Mouse (Mus musculus): ENCODE data around the gene Gm6034. TPM values are rescaled to one million over a fixed set of nuclear protein-coding genes. Genes with fewer than 3 reads are reported as not detected.
"Not testable (repeated sequence)": the region's sequence is repeated elsewhere in the genome, so short reads cannot be mapped to it uniquely, and the experiment has no call there.

Gm6034 gene
- total and polyA plus RNA-seq, 3 experiments: 0.11 TPM; not detected in 2

DNA sequence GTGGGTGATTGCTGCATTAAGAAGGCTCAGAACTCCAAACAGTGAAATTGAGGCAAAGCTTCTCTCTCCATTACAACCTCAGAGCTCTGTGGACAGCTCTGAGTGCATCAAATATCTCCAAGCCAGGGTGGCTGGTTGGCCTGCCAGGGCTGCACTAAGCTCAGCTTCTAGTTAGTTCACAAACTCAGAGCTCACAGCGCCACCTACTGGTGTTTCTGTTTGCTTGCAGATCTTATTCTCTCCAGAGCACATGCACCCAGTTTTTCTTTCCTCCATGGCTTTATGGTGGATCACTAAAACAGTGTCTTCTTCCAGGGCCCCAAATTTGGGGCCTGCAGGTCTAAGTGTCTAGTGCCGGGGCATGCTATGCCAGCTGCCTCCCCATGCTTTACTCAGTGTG lies 18.1 kb downstream of the Gm6034 start (continued):
- TF ChIP-seq CHD2 (IDR thresholded peaks at IDR 0.05; ENCODE audit: low read length): no peak

DNA sequence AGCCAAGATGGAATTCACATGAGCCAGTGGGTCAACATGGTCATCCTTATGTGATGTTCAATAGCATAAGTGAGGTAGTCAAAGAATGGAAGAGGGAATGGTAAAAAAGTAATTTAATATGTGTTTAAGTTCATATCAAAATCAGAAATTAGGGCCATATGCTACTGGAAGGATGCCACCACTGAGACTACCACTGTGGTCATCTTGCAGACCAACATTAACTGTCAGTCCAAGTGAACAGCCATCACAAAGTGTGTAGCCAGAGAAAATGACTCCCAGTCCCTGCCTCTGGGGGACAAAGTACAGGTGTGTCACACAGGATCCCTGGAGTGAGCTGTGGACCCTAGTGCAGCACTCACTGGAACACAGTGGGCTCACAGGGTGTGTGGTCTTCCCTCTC lies 39.1 kb downstream of the Gm6034 start:
- H3K79me2 ChIP-seq (ENCODE audit: control insufficient read depth, insufficient read depth, low read length, poor library complexity); H3K27me3 ChIP-seq (ENCODE audit: control insufficient read depth in 1 of 2, insufficient read depth in 2 of 2, low read length in 2 of 2); H3K4me3 ChIP-seq (ENCODE audit: control insufficient read depth in 1 of 2, insufficient read depth in 1 of 2, low read depth in 2 of 2, low read length in 2 of 2); H3K9me3 ChIP-seq (replicated peaks; ENCODE audit: insufficient read depth, low read length); DNase-seq (ENCODE audit: low read depth, low spot score); H3K27ac ChIP-seq (ENCODE audit: control insufficient read depth, low read depth, low read length); H3K36me3 ChIP-seq (ENCODE audit: control insufficient read depth in 1 of 2, insufficient read depth in 2 of 2, low read length in 2 of 2); H3K4me1 ChIP-seq (ENCODE audit: control insufficient read depth in 1 of 2, insufficient read depth in 2 of 2, low read length in 2 of 2); H3K9ac ChIP-seq (ENCODE audit: control insufficient read depth, low read depth, low read length, poor library complexity, severe bottlenecking): not testable (repeated sequence)

DNA sequence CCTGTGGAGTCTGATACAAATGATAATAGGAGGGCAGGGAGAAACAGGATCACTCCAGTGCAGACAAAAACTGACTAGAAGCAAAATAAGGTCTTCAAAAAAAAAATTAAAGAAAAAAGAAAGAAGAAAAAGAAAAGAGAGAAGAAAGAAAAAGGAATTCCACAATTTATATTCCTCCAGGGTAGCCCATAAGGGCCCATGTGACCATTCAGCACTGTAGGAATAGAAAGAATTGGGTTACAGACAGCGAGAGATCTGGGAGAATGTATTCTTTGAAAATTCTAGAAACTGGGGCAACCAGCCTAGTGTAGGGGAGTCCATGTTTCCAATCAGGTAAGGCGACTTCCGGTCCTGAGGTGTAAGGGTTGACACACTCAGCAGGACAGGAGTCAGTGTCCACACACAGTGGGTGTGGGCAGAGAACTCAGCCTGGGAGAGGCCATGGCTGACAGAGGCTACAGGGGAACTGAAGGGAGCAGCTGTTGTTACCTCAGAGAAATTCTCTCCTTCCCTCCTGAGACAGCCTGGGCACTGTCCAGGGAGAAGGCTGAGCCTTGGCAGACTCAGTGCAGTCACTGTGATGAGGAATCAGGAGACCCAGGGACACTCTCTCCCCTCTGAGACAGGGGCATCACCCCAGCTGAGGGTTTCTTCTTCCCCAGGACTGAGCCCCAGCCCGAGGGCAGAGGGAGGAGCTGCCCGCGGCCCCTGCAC lies 39.9 kb downstream of the Gm6034 start:
- DNase-seq (ENCODE audit: low read depth, low spot score); H3K4me3 ChIP-seq (ENCODE audit: control insufficient read depth in 1 of 2, insufficient read depth in 1 of 2, low read depth in 2 of 2, low read length in 2 of 2); H3K9me3 ChIP-seq (replicated peaks; ENCODE audit: insufficient read depth, low read length); H3K36me3 ChIP-seq (ENCODE audit: control insufficient read depth in 1 of 2, insufficient read depth in 2 of 2, low read length in 2 of 2); H3K9ac ChIP-seq (ENCODE audit: control insufficient read depth, low read depth, low read length, poor library complexity, severe bottlenecking); H3K79me2 ChIP-seq (ENCODE audit: control insufficient read depth, insufficient read depth, low read length, poor library complexity); H3K4me1 ChIP-seq (ENCODE audit: control insufficient read depth in 1 of 2, insufficient read depth in 2 of 2, low read length in 2 of 2); H3K27ac ChIP-seq (ENCODE audit: control insufficient read depth, low read depth, low read length); H3K27me3 ChIP-seq (ENCODE audit: control insufficient read depth in 1 of 2, insufficient read depth in 2 of 2, low read length in 2 of 2): not testable (repeated sequence)

DNA sequence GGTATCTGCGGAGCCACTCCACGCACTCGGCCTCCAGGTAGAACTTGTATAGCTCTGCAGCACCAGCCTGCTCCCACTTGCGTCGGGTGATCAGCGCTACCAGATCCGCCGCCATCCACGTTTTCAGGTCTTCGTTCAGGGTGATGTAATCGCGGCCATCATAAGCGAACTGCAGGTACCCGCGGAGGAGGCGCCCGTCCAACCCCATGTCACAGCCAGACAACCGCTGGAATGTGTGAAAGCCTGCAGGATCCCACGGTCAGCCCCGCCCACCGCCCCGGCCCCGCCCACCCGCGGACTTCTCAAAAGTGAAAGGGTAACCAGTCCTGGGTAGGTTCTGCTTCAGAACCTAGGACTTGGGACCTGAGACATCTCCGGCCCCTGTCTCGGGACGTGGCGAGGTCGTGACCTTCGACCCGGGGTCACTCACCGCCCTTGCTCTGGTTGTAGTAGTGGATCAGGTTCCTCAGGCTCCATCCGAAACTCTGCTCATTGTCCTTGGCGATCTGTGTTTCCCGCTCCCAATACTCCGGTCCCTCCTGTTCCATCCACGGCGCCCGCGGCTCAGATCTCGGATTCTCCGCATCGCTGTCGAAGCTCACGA lies 40.6 kb downstream of the Gm6034 start:
- no peak overlapping the region for H3K9ac ChIP-seq (ENCODE audit: control insufficient read depth, low read depth, low read length, poor library complexity, severe bottlenecking)
- no peak for DNase-seq (ENCODE audit: low read depth, low spot score)

DNA sequence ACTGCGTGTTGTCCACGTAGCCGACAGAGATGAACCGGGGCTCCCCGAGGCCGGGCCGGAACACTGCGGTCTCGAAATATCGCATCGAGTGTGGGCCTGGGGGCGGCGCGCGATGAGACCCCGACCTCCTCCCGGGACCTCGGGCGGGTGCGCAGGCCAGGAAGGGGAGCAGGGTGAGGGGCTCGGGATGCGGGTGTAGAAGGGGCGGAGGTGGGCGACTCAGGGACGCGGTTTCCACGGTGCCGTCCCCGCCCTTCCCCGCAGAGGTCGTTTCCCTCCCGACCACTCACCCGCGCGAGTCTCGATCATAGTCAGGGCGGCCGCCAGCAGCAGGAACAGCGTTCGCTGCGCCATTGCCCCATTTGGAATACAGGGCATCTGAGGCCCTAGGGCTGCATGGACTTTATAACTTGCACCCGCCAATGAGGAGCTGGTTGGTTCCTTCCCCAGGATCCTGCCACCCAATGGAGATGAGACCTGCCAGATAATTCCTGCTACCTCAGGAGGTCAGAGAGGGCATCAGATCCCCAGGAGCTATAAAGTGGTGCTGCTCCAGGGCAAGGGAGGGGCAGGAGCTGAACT lies 41.2 kb downstream of the Gm6034 start:
- no peaks in the 10 kb centered on the region; a peak in 1 of 4 replicates for H3K4me1 ChIP-seq (ENCODE audit: control insufficient read depth in 1 of 2, insufficient read depth in 2 of 2, low read length in 2 of 2)
- no peaks in the 10 kb centered on the region for H3K27me3 ChIP-seq (ENCODE audit: control insufficient read depth in 1 of 2, insufficient read depth in 2 of 2, low read length in 2 of 2)
- no peak overlapping the region for H3K9ac ChIP-seq (ENCODE audit: control insufficient read depth, low read depth, low read length, poor library complexity, severe bottlenecking)
- H3K27ac ChIP-seq (ENCODE audit: control insufficient read depth, low read depth, low read length): no peak overlapping the region
- H3K36me3 ChIP-seq (ENCODE audit: control insufficient read depth in 1 of 2, insufficient read depth in 2 of 2, low read length in 2 of 2): no peaks in the 10 kb centered on the region
- DNase-seq (ENCODE audit: low read depth, low spot score): no peak
- H3K9me3 ChIP-seq (replicated peaks; ENCODE audit: insufficient read depth, low read length): no peaks in the 10 kb centered on the region
- H3K4me3 ChIP-seq (ENCODE audit: control insufficient read depth in 1 of 2, insufficient read depth in 1 of 2, low read depth in 2 of 2, low read length in 2 of 2): no peak overlapping the region
- no peaks in the 10 kb centered on the region for H3K79me2 ChIP-seq (ENCODE audit: control insufficient read depth, insufficient read depth, low read length, poor library complexity)
- TF ChIP-seq TCF12 (IDR thresholded peaks at IDR 0.05; ENCODE audit: low read depth, low read length): no peak
- no peak for TF ChIP-seq RAD21 (IDR thresholded peaks at IDR 0.05; ENCODE audit: low read depth, low read length)
- TF ChIP-seq RCOR1 (IDR thresholded peaks at IDR 0.05; ENCODE audit: low read depth, low read length): no peak
- no peak for TF ChIP-seq MAFK (IDR thresholded peaks at IDR 0.05; ENCODE audit: borderline replicate concordance, low read depth, low read length)
- TF ChIP-seq USF1 (IDR thresholded peaks at IDR 0.05; ENCODE audit: low read depth, low read length): no peak
- TF ChIP-seq GABPA (IDR thresholded peaks at IDR 0.05; ENCODE audit: low read depth, low read length): no peak
- no peak for TF ChIP-seq ZC3H11A (IDR thresholded peaks at IDR 0.05; ENCODE audit: low read depth, low read length)
- TF ChIP-seq CTCF (IDR thresholded peaks at IDR 0.05 in 2 of 3, conservative IDR thresholded peaks at IDR 0.05 in 1 of 3; ENCODE audit: control insufficient read depth in 1 of 3, insufficient read depth in 1 of 3, low read depth in 2 of 3, low read length in 3 of 3, poor library complexity in 1 of 3, severe bottlenecking in 1 of 3): no peak
- no peak for TF ChIP-seq MYB (IDR thresholded peaks at IDR 0.05; ENCODE audit: low read depth, low read length)
- no peak for TF ChIP-seq SMC3 (IDR thresholded peaks at IDR 0.05; ENCODE audit: low read depth, low read length)
- no peak for TF ChIP-seq ZMIZ1 (IDR thresholded peaks at IDR 0.05; ENCODE audit: low read depth, low read length)
- TF ChIP-seq TAL1 (IDR thresholded peaks at IDR 0.05; ENCODE audit: low read length): no peak
- no peak for TF ChIP-seq TBP (IDR thresholded peaks at IDR 0.05; ENCODE audit: low read depth, low read length)
- TF ChIP-seq ZKSCAN1 (IDR thresholded peaks at IDR 0.05; ENCODE audit: low read depth, low read length): no peak
- no peak for TF ChIP-seq JUND (IDR thresholded peaks at IDR 0.05; ENCODE audit: low read depth, low read length)
- TF ChIP-seq MYC (IDR thresholded peaks at IDR 0.05; ENCODE audit: low read depth, low read length): no peak

More for the DNA sequence above, 40.6 kb downstream of the Gm6034 start:
- TF ChIP-seq KAT2A (conservative IDR thresholded peaks at IDR 0.05; ENCODE audit: low read depth, low read length): no peak
- Histone ChIP-seq H3K4me1 (ENCODE audit: control insufficient read depth in 1 of 2, insufficient read depth in 2 of 2, low read length in 2 of 2) (no peaks in the 10 kb centered on the region; a peak in 1 of 4 replicates), H3K4me3 (ENCODE audit: control insufficient read depth in 1 of 2, insufficient read depth in 1 of 2, low read depth in 2 of 2, low read length in 2 of 2) (no peak overlapping the region), H3K27me3 (ENCODE audit: control insufficient read depth in 1 of 2, insufficient read depth in 2 of 2, low read length in 2 of 2) (no peaks in the 10 kb centered on the region), H3K9me3 (replicated peaks; ENCODE audit: insufficient read depth, low read length) (no peaks in the 10 kb centered on the region), H3K27ac (ENCODE audit: control insufficient read depth, low read depth, low read length) (no peak overlapping the region), H3K79me2 (ENCODE audit: control insufficient read depth, insufficient read depth, low read length, poor library complexity) (no peaks in the 10 kb centered on the region), H3K36me3 (ENCODE audit: control insufficient read depth in 1 of 2, insufficient read depth in 2 of 2, low read length in 2 of 2) (no peaks in the 10 kb centered on the region)
